Mouse (Mus musculus): Measurements from ENCODE around the gene Tas2r134. TPM values are rescaled to one million over a fixed set of nuclear protein-coding genes. Genes with fewer than 3 reads are reported as not detected.

The Tas2r134 gene
- polyA plus RNA-seq, 1 experiment from 2014 or later = not detected

DNA sequence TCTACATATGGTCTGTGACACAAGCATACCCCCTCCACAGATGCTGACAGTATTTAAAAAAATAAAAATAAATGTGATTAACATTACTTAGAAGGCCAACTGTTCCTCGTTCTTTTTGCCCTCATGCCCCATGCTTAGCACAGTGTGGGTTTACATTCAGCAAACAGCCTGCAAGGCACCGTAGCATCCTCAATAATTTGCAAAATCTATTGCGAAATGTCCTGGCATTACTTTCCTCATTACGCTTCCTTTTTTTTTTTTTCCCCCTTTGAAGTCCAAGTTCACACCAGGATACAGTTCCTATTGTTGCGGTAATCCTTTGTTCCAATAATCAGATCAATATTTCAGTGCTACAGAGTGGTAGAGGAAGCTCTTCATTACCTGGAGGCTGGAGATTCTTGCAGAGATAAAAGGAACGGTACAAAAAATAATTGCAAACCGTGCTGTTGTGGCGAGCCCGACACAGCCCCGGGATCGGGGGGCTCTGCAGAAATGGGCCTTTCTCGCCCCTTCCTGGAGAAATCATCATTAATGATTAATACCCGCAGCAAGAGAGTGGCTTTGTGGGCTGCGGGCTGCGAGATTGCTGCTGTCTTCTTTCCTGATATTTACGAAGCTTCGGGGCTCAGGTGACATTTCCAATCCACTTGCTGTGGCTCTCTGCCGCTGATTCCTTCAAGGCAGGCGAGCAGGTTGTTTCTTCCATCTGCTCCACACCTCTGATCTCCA is 27.7 kb upstream of the Tas2r134 start:
- no peak overlapping the region for H3K9ac ChIP-seq (ENCODE audit: low read length)
- H3K27me3 ChIP-seq (ENCODE audit: control insufficient read depth, insufficient read depth, low read length) = no peaks in the 10 kb centered on the region
- H3K27ac ChIP-seq (ENCODE audit: low read depth, low read length) = peak overlapping the region; percentile 23; the same call in 1 of the 2 replicates
- ATAC-seq (ENCODE audit: insufficient read depth, low FRiP score, low TSS enrichment) (no peak; the same call in 1 of the 2 replicates), DNase-seq (ENCODE audit: low spot score) (peak; percentile 21)
- no peaks in the 10 kb centered on the region for H3K9me3 ChIP-seq (ENCODE audit: control insufficient read depth, low read length)
- H3K36me3 ChIP-seq (ENCODE audit: control insufficient read depth, insufficient read depth, low read length) = no peaks in the 10 kb centered on the region; the same call in 1 of the 2 replicates
- H3K4me2 ChIP-seq (ENCODE audit: low read depth) = no peak overlapping the region
- H3K4me3 ChIP-seq (ENCODE audit: low read depth, low read length) = no peak overlapping the region
- H3K4me1 ChIP-seq (ENCODE audit: control insufficient read depth, insufficient read depth, low read length) = no peaks in the 10 kb centered on the region
- WGBS = 65% methylated on average over 19 of the region's 19 CpGs

DNA sequence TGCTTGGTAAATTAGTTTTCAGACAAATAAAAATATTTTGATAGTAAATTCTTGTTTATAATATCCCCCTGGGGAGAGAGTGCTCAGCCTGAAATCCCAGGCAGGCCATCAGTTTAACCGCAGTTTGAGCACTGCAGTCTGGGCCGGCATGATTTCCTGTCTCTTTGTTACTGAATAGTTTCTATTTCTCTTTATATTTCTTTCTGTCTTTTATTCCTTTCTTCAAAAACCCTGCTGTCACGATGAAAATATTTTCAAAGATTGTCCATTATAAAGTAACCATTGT is 27.2 kb upstream of the Tas2r134 start:
- H3K27me3 ChIP-seq (ENCODE audit: control insufficient read depth, insufficient read depth, low read length) = no peaks in the 10 kb centered on the region
- no peaks in the 10 kb centered on the region for H3K4me1 ChIP-seq (ENCODE audit: control insufficient read depth, insufficient read depth, low read length)
- H3K9me3 ChIP-seq (ENCODE audit: control insufficient read depth, low read length) = no peaks in the 10 kb centered on the region
- no peak overlapping the region for H3K4me2 ChIP-seq (ENCODE audit: low read depth)
- no peak for ATAC-seq (ENCODE audit: insufficient read depth, low FRiP score, low TSS enrichment)
- H3K9ac ChIP-seq (ENCODE audit: low read length) = no peak overlapping the region
- H3K4me3 ChIP-seq (ENCODE audit: low read depth, low read length) = no peak overlapping the region
- WGBS = 50% methylated on average over 3 of the region's 3 CpGs
- peak overlapping the region; percentile 23; the same call in 1 of the 2 replicates for H3K27ac ChIP-seq (ENCODE audit: low read depth, low read length)
- no peaks in the 10 kb centered on the region; the same call in 1 of the 2 replicates for H3K36me3 ChIP-seq (ENCODE audit: control insufficient read depth, insufficient read depth, low read length)
- no peak for DNase-seq (ENCODE audit: low spot score)

DNA sequence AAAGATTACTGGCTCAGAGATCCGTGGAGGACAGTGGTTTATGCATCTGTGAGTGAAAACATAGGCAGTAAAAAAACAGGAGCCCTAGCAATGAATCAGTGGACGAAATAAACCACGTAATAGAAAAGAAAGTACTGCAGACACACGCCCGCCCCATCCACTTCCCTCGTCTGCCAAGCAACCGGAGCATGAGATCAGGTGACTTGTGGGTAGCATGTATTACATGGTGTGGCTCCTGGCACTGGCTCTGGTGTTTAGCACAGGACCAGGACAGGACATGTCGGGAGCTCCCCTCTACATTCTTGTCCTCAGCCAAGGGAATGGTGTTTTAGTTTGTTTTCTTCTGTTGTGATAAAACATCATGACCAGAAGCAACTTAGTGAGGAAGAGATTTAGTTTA is 26.4 kb upstream of the Tas2r134 start:
- 73% methylated on average over 8 of the region's 8 CpGs for WGBS
- no peaks in the 10 kb centered on the region for H3K4me1 ChIP-seq (ENCODE audit: control insufficient read depth, insufficient read depth, low read length)
- DNase-seq (ENCODE audit: low spot score) = no peak
- H3K36me3 ChIP-seq (ENCODE audit: control insufficient read depth, insufficient read depth, low read length) = no peaks in the 10 kb centered on the region; the same call in 1 of the 2 replicates
- H3K4me2 ChIP-seq (ENCODE audit: low read depth) = no peak overlapping the region
- H3K9me3 ChIP-seq (ENCODE audit: control insufficient read depth, low read length) = no peaks in the 10 kb centered on the region
- no peaks in the 10 kb centered on the region for H3K27me3 ChIP-seq (ENCODE audit: control insufficient read depth, insufficient read depth, low read length)
- ATAC-seq (ENCODE audit: insufficient read depth, low FRiP score, low TSS enrichment) = no peak
- H3K4me3 ChIP-seq (ENCODE audit: low read depth, low read length) = no peak overlapping the region
- no peak overlapping the region for H3K27ac ChIP-seq (ENCODE audit: low read depth, low read length)
- H3K9ac ChIP-seq (ENCODE audit: low read length) = no peak overlapping the region

DNA sequence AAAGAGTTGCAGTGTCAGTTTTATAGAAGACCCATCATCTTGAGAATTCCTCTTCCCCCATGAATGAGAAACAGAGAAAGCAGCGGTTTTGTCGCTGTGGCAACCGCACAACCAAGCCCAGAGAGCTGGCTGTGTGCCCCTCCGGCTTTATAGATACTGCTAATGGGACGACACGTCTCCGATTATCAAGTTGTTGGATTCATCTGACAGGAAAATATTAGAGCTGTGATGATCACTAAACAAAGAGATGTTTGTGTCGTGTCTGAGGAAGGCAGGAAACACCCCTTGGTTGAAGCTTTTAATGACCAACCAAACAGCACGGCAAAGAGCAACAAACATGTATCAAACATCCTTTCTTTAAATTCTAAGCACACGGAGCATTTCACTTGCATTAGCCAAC is 17.0 kb upstream of the Tas2r134 start:
- no peak overlapping the region for H3K27ac ChIP-seq (ENCODE audit: low read depth, low read length)
- ATAC-seq (ENCODE audit: insufficient read depth, low FRiP score, low TSS enrichment) = no peak

DNA sequence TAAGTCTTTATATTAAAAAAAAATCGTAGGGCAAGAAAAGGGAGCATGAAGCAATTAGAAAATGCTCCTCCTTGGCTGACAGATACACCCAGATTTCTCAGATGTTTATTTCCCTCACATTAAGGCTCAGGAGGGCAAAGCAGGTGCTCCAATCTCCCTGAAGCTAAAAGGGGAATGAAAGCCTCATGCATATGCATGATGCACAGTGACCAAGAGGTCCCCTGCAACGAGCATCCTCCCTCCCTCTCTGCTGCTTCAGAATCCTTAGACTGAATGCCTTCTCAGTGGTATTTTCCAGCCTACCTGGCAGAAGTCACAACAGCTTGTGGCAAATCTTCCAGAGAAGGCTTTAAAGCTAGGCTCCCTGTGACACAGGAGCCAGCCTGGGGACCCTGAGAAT is 16.4 kb upstream of the Tas2r134 start:
- Histone ChIP-seq H3K9me3 (ENCODE audit: control insufficient read depth, low read length) (no peaks in the 10 kb centered on the region), H3K9ac (ENCODE audit: low read length) (no peak overlapping the region), H3K27me3 (ENCODE audit: control insufficient read depth, insufficient read depth, low read length) (no peaks in the 10 kb centered on the region), H3K4me3 (ENCODE audit: low read depth, low read length) (no peak overlapping the region), H3K27ac (ENCODE audit: low read depth, low read length) (no peak overlapping the region), H3K4me2 (ENCODE audit: low read depth) (no peak overlapping the region), H3K4me1 (ENCODE audit: control insufficient read depth, insufficient read depth, low read length) (peaks cover 3% of the 10 kb centered on the region; the same call in 1 of the 2 replicates), H3K36me3 (ENCODE audit: control insufficient read depth, insufficient read depth, low read length) (no peaks in the 10 kb centered on the region)
- 35% methylated on average over 2 of the region's 2 CpGs for WGBS
- no peak for ATAC-seq (ENCODE audit: insufficient read depth, low FRiP score, low TSS enrichment)
- no peak for DNase-seq (ENCODE audit: low spot score)

More for the DNA sequence above, 17.0 kb upstream of the Tas2r134 start:
- H3K4me2 ChIP-seq (ENCODE audit: low read depth) = no peak overlapping the region
- H3K9me3 ChIP-seq (ENCODE audit: control insufficient read depth, low read length) = no peaks in the 10 kb centered on the region
- no peak overlapping the region for H3K9ac ChIP-seq (ENCODE audit: low read length)
- WGBS = 57% methylated on average over 10 of the region's 10 CpGs
- no peaks in the 10 kb centered on the region for H3K27me3 ChIP-seq (ENCODE audit: control insufficient read depth, insufficient read depth, low read length)
- H3K36me3 ChIP-seq (ENCODE audit: control insufficient read depth, insufficient read depth, low read length) = no peaks in the 10 kb centered on the region
- DNase-seq (ENCODE audit: low spot score) = no peak
- H3K4me1 ChIP-seq (ENCODE audit: control insufficient read depth, insufficient read depth, low read length) = peaks cover 3% of the 10 kb centered on the region; the same call in 1 of the 2 replicates
- no peak overlapping the region for H3K4me3 ChIP-seq (ENCODE audit: low read depth, low read length)

DNA sequence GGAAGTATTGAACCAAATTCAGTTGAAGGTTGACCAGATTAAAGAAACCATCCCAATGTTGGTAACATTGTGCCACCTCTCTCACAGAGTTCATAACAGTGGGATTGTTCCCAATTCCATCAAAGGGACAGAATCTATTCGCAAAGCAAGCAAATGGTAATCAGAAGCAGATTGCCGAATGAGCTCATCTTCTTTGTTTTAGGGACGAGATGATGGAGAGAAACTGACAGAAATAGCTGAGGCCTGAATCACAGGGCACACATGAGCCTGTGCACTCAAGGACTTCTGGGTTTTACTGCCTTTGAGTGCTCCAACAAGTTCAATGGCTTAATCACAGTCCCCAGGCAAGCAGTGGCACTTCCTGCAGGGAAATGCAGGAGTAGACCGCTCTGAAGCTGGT is 13.6 kb upstream of the Tas2r134 start:
- ATAC-seq (ENCODE audit: insufficient read depth, low FRiP score, low TSS enrichment) = no peak

DNA sequence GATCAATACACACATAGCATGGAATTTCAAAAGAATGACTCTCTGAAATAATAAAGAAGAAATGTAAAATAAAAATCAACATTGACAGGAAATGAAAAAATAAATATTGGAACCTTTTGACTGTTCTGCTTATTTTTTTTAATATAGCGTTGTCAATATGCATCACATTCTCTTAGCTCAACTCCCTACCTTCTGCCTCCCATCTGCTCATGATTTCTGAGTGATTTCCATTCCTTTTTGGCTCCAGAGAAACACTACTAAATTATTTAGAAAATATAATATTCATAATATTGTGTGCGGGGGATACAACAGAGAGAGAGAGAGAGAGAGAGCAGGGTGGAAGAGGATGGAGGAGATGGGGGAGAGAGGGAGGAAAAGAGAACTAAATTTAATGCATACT is 5.4 kb upstream of the Tas2r134 start:
- H3K27me3 ChIP-seq (ENCODE audit: control insufficient read depth, insufficient read depth, low read length) = no peaks in the 10 kb centered on the region
- 90% methylated on average over 2 of the region's 2 CpGs for WGBS
- H3K4me2 ChIP-seq (ENCODE audit: low read depth) = no peak overlapping the region
- DNase-seq (ENCODE audit: low spot score) = no peak
- no peak overlapping the region for H3K4me3 ChIP-seq (ENCODE audit: low read depth, low read length)
- no peaks in the 10 kb centered on the region for H3K4me1 ChIP-seq (ENCODE audit: control insufficient read depth, insufficient read depth, low read length)
- no peak for ATAC-seq (ENCODE audit: insufficient read depth, low FRiP score, low TSS enrichment)
- no peaks in the 10 kb centered on the region for H3K36me3 ChIP-seq (ENCODE audit: control insufficient read depth, insufficient read depth, low read length)
- no peak overlapping the region for H3K9ac ChIP-seq (ENCODE audit: low read length)
- H3K9me3 ChIP-seq (ENCODE audit: control insufficient read depth, low read length) = no peaks in the 10 kb centered on the region
- H3K27ac ChIP-seq (ENCODE audit: low read depth, low read length) = no peak overlapping the region

More for the DNA sequence above, 13.6 kb upstream of the Tas2r134 start:
- H3K9ac ChIP-seq (ENCODE audit: low read length) = no peak overlapping the region
- no peak overlapping the region for H3K27ac ChIP-seq (ENCODE audit: low read depth, low read length)
- H3K27me3 ChIP-seq (ENCODE audit: control insufficient read depth, insufficient read depth, low read length) = no peaks in the 10 kb centered on the region
- H3K4me1 ChIP-seq (ENCODE audit: control insufficient read depth, insufficient read depth, low read length) = peaks cover 3% of the 10 kb centered on the region; the same call in 1 of the 2 replicates
- WGBS = 84% methylated on average over 4 of the region's 4 CpGs
- H3K4me2 ChIP-seq (ENCODE audit: low read depth) = no peak overlapping the region
- no peaks in the 10 kb centered on the region for H3K9me3 ChIP-seq (ENCODE audit: control insufficient read depth, low read length)
- H3K36me3 ChIP-seq (ENCODE audit: control insufficient read depth, insufficient read depth, low read length) = no peaks in the 10 kb centered on the region
- H3K4me3 ChIP-seq (ENCODE audit: low read depth, low read length) = no peak overlapping the region
- DNase-seq (ENCODE audit: low spot score) = no peak

DNA sequence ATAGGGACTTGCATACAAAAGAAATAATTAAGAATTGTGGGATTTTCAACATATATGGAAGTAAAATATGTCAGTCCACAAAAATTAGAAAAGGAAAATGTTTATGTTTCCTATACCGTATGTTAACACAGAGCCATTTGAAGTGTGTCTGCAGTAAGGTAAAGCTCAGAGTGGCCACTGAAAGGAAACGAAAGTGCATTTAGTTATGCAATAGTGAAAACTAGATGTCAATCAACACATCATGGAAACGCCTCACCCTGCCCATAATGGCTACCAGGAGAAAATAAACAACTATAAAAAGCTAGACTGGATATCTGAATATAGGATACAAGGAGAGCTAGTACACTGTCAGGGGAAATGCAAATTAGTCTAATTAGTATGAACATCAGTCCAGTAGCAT is 1.3 kb upstream of the Tas2r134 start:
- H3K9me3 ChIP-seq (ENCODE audit: control insufficient read depth, low read length) = no peaks in the 10 kb centered on the region
- no peaks in the 10 kb centered on the region for H3K4me1 ChIP-seq (ENCODE audit: control insufficient read depth, insufficient read depth, low read length)
- ATAC-seq (ENCODE audit: insufficient read depth, low FRiP score, low TSS enrichment) (no peak), DNase-seq (ENCODE audit: low spot score) (no peak)
- no peaks in the 10 kb centered on the region for H3K36me3 ChIP-seq (ENCODE audit: control insufficient read depth, insufficient read depth, low read length)
- H3K27me3 ChIP-seq (ENCODE audit: control insufficient read depth, insufficient read depth, low read length) = no peaks in the 10 kb centered on the region
- no peak overlapping the region for H3K9ac ChIP-seq (ENCODE audit: low read length)
- no peak overlapping the region for H3K4me3 ChIP-seq (ENCODE audit: low read depth, low read length)
- H3K27ac ChIP-seq (ENCODE audit: low read depth, low read length) = no peak overlapping the region
- WGBS = 89% methylated on average over 3 of the region's 3 CpGs
- H3K4me2 ChIP-seq (ENCODE audit: low read depth) = no peak overlapping the region

DNA sequence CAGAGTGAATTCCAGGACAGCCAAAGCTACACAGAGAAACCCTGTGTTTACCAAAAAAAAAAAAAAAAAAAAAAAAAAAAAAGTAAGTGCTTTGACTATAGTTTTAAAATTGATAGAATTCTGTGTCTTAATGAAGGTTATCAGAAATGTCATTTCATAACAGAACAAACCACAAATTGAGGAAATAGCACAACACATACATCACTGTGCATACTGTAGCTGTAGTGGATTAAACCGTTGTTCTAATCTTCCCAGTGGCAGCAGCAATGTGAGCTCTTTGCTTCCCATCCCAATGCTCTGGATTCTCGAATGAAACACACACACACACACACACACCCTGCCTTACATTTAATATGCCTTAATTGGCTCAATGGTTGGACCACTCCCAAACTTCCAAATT is 4.1 kb downstream of the Tas2r134 start:
- whole genome bisulfite sequencing = 90% methylated on average over 2 of the region's 2 CpGs

More for the DNA sequence above, 4.1 kb downstream of the Tas2r134 start:
- H3K27ac ChIP-seq (ENCODE audit: low read depth, low read length) = no peak overlapping the region
- no peak overlapping the region for H3K9ac ChIP-seq (ENCODE audit: low read length)
- no peak overlapping the region for H3K4me2 ChIP-seq (ENCODE audit: low read depth)
- no peaks in the 10 kb centered on the region for H3K4me1 ChIP-seq (ENCODE audit: control insufficient read depth, insufficient read depth, low read length)
- DNase-seq (ENCODE audit: low spot score) = no peak
- no peaks in the 10 kb centered on the region for H3K9me3 ChIP-seq (ENCODE audit: control insufficient read depth, low read length)
- H3K4me3 ChIP-seq (ENCODE audit: low read depth, low read length) = no peak overlapping the region
- no peak for ATAC-seq (ENCODE audit: insufficient read depth, low FRiP score, low TSS enrichment)
- H3K27me3 ChIP-seq (ENCODE audit: control insufficient read depth, insufficient read depth, low read length) = no peaks in the 10 kb centered on the region
- no peaks in the 10 kb centered on the region for H3K36me3 ChIP-seq (ENCODE audit: control insufficient read depth, insufficient read depth, low read length)

Data from neural tube, embryonic 11.5 days (tissue).